Mouse (Mus musculus) midbrain, postnatal 0 days (tissue): ENCODE results near the gene Samd14. TPM values are rescaled to one million over a fixed set of nuclear protein-coding genes. Genes with fewer than 3 reads are reported as not detected.

Source experiments
- ATAC-seq: fragments of 200-750 bp; cut with Nextera tagmentation; 2 replicates; pipeline ENCODE4 v1.8.0; 2017; ENCODE audit warnings: moderate number of reproducible peaks, mild to moderate bottlenecking, moderate TSS enrichment, moderate library complexity; ENCODE audit not compliant: low FRiP score
- DNase-seq: peaks from one replicate; pipeline ENCODE4 v3.0.0-alpha.2; 2015; ENCODE audit warnings: low spot score
- H3K27ac ChIP-seq: fragments of 300-500 bp; sonication (generic); 2 replicates; pipeline ENCODE4 v1.5.1; 2014; ENCODE audit warnings: low read depth, mild to moderate bottlenecking, low read length, mixed read lengths
- H3K27me3 ChIP-seq: fragments of 300-500 bp; sonication (generic); 2 replicates; pipeline ENCODE4 v1.6.1; 2014; ENCODE audit warnings: low read length, control low read depth, mixed read lengths; ENCODE audit not compliant: insufficient read depth
- H3K36me3 ChIP-seq: fragments of 300-500 bp; sonication (generic); 2 replicates; pipeline ENCODE4 v1.6.1; 2014; ENCODE audit warnings: low read length, control low read depth, mixed read lengths; ENCODE audit not compliant: insufficient read depth
- H3K4me1 ChIP-seq: fragments of 300-500 bp; sonication (generic); 2 replicates; pipeline ENCODE4 v1.6.1; 2014; ENCODE audit warnings: mild to moderate bottlenecking, control low read depth, antibody characterized with exemption, low read length, mixed read lengths; ENCODE audit not compliant: insufficient read depth
- H3K4me2 ChIP-seq: fragments of 300-500 bp; sonication (generic); 2 replicates; pipeline ENCODE4 v1.6.1; 2014; ENCODE audit warnings: low read depth, mild to moderate bottlenecking, low read length, mixed read lengths; ENCODE audit not compliant: poor library complexity, severe bottlenecking
- H3K4me3 ChIP-seq: fragments of 300-500 bp; sonication (generic); 2 replicates; pipeline ENCODE4 v1.5.1; 2014; ENCODE audit warnings: low read depth, mild to moderate bottlenecking, low read length, moderate library complexity
- H3K9ac ChIP-seq: fragments of 300-500 bp; sonication (generic); replicated peaks from 2 replicates; pipeline ENCODE4 v1.6.1; 2014; ENCODE audit warnings: mild to moderate bottlenecking, low read length, moderate library complexity, mixed read lengths; ENCODE audit not compliant: poor library complexity, severe bottlenecking
- H3K9me3 ChIP-seq: fragments of 300-500 bp; sonication (generic); 2 replicates; pipeline ENCODE4 v1.6.1; 2016; ENCODE audit warnings: low read length, control low read depth
- CTCF ChIP-seq: IDR thresholded peaks from 2 replicates; pipeline ENCODE4 v1.5.1; 2016; ENCODE audit warnings: antibody characterized with exemption, mild to moderate bottlenecking
- WGBS: fragments of 180-500 bp; shearing (Covaris S2); extraction: QIAGEN DNeasy Blood & Tissue Kit; methylation state at CpG from one replicate; pipeline ENCODE4 v1.1.7; 2014; 5-methylcytosine and 5-hydroxymethylcytosine counted together
- polyA plus RNA-seq: library from polyadenylated mRNA; unstranded; fragments of >200 nt; fragmentation: Nextera tagmentation; extraction: Ambion mirVana; gene quantifications from 2 replicates; pipeline ENCODE4 v1.2.1, GENCODE M21; 2015
- total RNA-seq: library from RNA; depleted of rRNA; stranded (reverse); fragments of >200 nt; gene quantifications from 2 replicates; pipeline ENCODE4 v1.2.3, GENCODE M21; 2014

Gene Samd14
- total and polyA plus RNA-seq, 2 experiments from 2014 or later: 158 to 243 TPM

- Histone ChIP-seq H3K4me3 (no peak overlapping the region), H3K4me2 (no peak overlapping the region), H3K27ac (no peak overlapping the region), H3K36me3 (peaks cover 6% of the 10 kb centered on the region; the same call in 1 of the 2 replicates), H3K4me1 (no peaks in the 10 kb centered on the region), H3K9me3 (no peaks in the 10 kb centered on the region), H3K9ac (no peak overlapping the region), H3K27me3 (no peaks in the 10 kb centered on the region)
- WGBS: 40% methylated on average over 6 of the region's 6 CpGs
- DNase-seq (no peak), ATAC-seq (no peak)
- TF ChIP-seq CTCF: no peak
Observed at GRCm38 (mm10) chr11:95032945-95033344, 23.3 kb downstream of the Samd14 start.

GRCm38 (mm10) chr11:95033617-95034016 lies 23.9 kb downstream of the Samd14 start:
- Histone ChIP-seq H3K9me3 (no peaks in the 10 kb centered on the region), H3K9ac (no peak overlapping the region), H3K4me1 (no peaks in the 10 kb centered on the region), H3K27me3 (no peaks in the 10 kb centered on the region), H3K4me2 (no peak overlapping the region), H3K27ac (no peak overlapping the region), H3K4me3 (no peak overlapping the region), H3K36me3 (peaks cover 6% of the 10 kb centered on the region; the same call in 1 of the 2 replicates)
- DNase-seq: no peak
- 79% methylated on average over 14 of the region's 14 CpGs for WGBS
- no peak for ATAC-seq
- no peak for TF ChIP-seq CTCF

- Histone ChIP-seq H3K4me1 (no peaks in the 10 kb centered on the region), H3K4me2 (no peak overlapping the region), H3K27me3 (no peaks in the 10 kb centered on the region), H3K9me3 (no peaks in the 10 kb centered on the region), H3K27ac (no peak overlapping the region), H3K4me3 (no peak overlapping the region), H3K36me3 (peaks cover 5% of the 10 kb centered on the region; the same call in 1 of the 2 replicates), H3K9ac (no peak overlapping the region)
- ATAC-seq (no peak), DNase-seq (no peak)
- WGBS: 69% methylated on average over 10 of the region's 10 CpGs
- TF ChIP-seq CTCF: no peak
Observed at GRCm38 (mm10) chr11:95034902-95035301, 25.2 kb downstream of the Samd14 start.

- H3K9me3 ChIP-seq: no peaks in the 10 kb centered on the region
- no peak overlapping the region for H3K9ac ChIP-seq
- ATAC-seq (no peak), DNase-seq (no peak)
- H3K4me3 ChIP-seq: no peak overlapping the region
- no peaks in the 10 kb centered on the region for H3K27me3 ChIP-seq
- TF ChIP-seq CTCF: no peak
- peaks cover 5% of the 10 kb centered on the region; the same call in 1 of the 2 replicates for H3K4me1 ChIP-seq
- WGBS: 96% methylated on average over 5 of the region's 5 CpGs
- no peak overlapping the region for H3K4me2 ChIP-seq
- H3K27ac ChIP-seq: no peak overlapping the region
- H3K36me3 ChIP-seq: peaks cover 5% of the 10 kb centered on the region; the same call in 1 of the 2 replicates
Observed at GRCm38 (mm10) chr11:95036521-95036920, 26.8 kb downstream of the Samd14 start.

GRCm38 (mm10) chr11:95037306-95037705 lies 27.6 kb downstream of the Samd14 start:
- Histone ChIP-seq H3K4me2 (no peak overlapping the region), H3K27ac (no peak overlapping the region), H3K9ac (no peak overlapping the region), H3K4me3 (no peak overlapping the region), H3K9me3 (no peaks in the 10 kb centered on the region), H3K36me3 (peaks cover 2% of the 10 kb centered on the region; the same call in 1 of the 2 replicates), H3K27me3 (no peaks in the 10 kb centered on the region), H3K4me1 (peaks cover 5% of the 10 kb centered on the region; the same call in 1 of the 2 replicates)
- no peak for TF ChIP-seq CTCF
- no peak for ATAC-seq
- peak; percentile 55 for DNase-seq
- WGBS: 56% methylated on average over 6 of the region's 6 CpGs

GRCm38 (mm10) chr11:95038156-95038817 lies 28.6 kb downstream of the Samd14 start:
- ATAC-seq: no peak
- DNase-seq: no peak
- TF ChIP-seq CTCF: no peak
- peaks cover 2% of the 10 kb centered on the region; the same call in 1 of the 2 replicates for H3K36me3 ChIP-seq
- H3K27ac ChIP-seq: no peak overlapping the region
- H3K9me3 ChIP-seq: no peaks in the 10 kb centered on the region
- H3K4me1 ChIP-seq: peaks cover 5% of the 10 kb centered on the region; the same call in 1 of the 2 replicates
- H3K4me3 ChIP-seq: no peak overlapping the region
- H3K9ac ChIP-seq: no peak overlapping the region
- no peaks in the 10 kb centered on the region for H3K27me3 ChIP-seq
- no peak overlapping the region for H3K4me2 ChIP-seq
- WGBS: 70% methylated on average over 14 of the region's 14 CpGs
